Mouse (Mus musculus): ENCODE data around the gene Gm45711.
A peak's percentile ranks its signal among the peaks of the same experiment; 100 is the strongest.
"Not testable (repeated sequence)": the region's sequence is repeated elsewhere in the genome, so short reads cannot be mapped to it uniquely, and the experiment has no call there.

Gene Gm45711

GRCm38 (mm10) chr8:104309441-104310155, at the start of gene Gm45711, which contains the start of gene Cmtm1:
Gene Gm45711, minus strand, starts transcription at chr8:104310081.
Gene Cmtm1, minus strand, starts transcription at chr8:104310145.
- peak; percentile 26 for DNase-seq

- DNase-seq = no peak
Observed at GRCm38 (mm10) chr8:104358637-104359036, 48.8 kb upstream of the Gm45711 start.

- DNase-seq = no peak
Observed at GRCm38 (mm10) chr8:104354504-104354903, 44.6 kb upstream of the Gm45711 start.

GRCm38 (mm10) chr8:104353186-104353585, 43.3 kb upstream of the Gm45711 start:
- peak; percentile 3 for DNase-seq

GRCm38 (mm10) chr8:104350047-104350446, 40.2 kb upstream of the Gm45711 start:
- DNase-seq = no peak

GRCm38 (mm10) chr8:104348971-104349370, 39.1 kb upstream of the Gm45711 start:
- peak; percentile 0 for DNase-seq

- no peak for DNase-seq
Observed at GRCm38 (mm10) chr8:104346706-104347105, 36.8 kb upstream of the Gm45711 start.

- no peak for DNase-seq
Observed at GRCm38 (mm10) chr8:104344622-104345021, 34.7 kb upstream of the Gm45711 start.

GRCm38 (mm10) chr8:104343957-104344356, 34.1 kb upstream of the Gm45711 start:
- DNase-seq = peak; percentile 89

GRCm38 (mm10) chr8:104342426-104342825, 32.5 kb upstream of the Gm45711 start:
- no peak for DNase-seq

GRCm38 (mm10) chr8:104341678-104342077, 31.8 kb upstream of the Gm45711 start:
- no peak for DNase-seq

GRCm38 (mm10) chr8:104341106-104341561, 31.3 kb upstream of the Gm45711 start:
- DNase-seq = no peak

- peak; percentile 38 for DNase-seq
Observed at GRCm38 (mm10) chr8:104340233-104341105, 30.6 kb upstream of the Gm45711 start.

- no peak for DNase-seq
Observed at GRCm38 (mm10) chr8:104339983-104340232, 30.0 kb upstream of the Gm45711 start.

- no peak for DNase-seq
Observed at GRCm38 (mm10) chr8:104339229-104339982, 29.5 kb upstream of the Gm45711 start, which contains the start of gene Cmtm3. Gene Cmtm3, plus strand, starts transcription at chr8:104339410.

GRCm38 (mm10) chr8:104337890-104338289, 28.0 kb upstream of the Gm45711 start:
- no peak for DNase-seq

- DNase-seq = no peak
Observed at GRCm38 (mm10) chr8:104336806-104337205, 26.9 kb upstream of the Gm45711 start.

GRCm38 (mm10) chr8:104334196-104334595, 24.3 kb upstream of the Gm45711 start:
- no peak for DNase-seq

- DNase-seq = no peak
Observed at GRCm38 (mm10) chr8:104333786-104334185, 23.9 kb upstream of the Gm45711 start.

GRCm38 (mm10) chr8:104332665-104333631, 23.1 kb upstream of the Gm45711 start:
- no peak for DNase-seq

GRCm38 (mm10) chr8:104321930-104322329, 12.0 kb upstream of the Gm45711 start, which contains the start of gene Cmtm2b:
Gene Cmtm2b, plus strand, starts transcription at chr8:104322230.
- not testable (repeated sequence) for DNase-seq

- not testable (repeated sequence) for DNase-seq
Observed at GRCm38 (mm10) chr8:104321267-104321666, 11.4 kb upstream of the Gm45711 start, which contains the start of gene Gm11020. Gene Gm11020, plus strand, starts transcription at chr8:104321567.

All from cerebellum, adult 9-10 months (tissue).